Mouse (Mus musculus) left cerebral cortex, postnatal 14 days (tissue): Measurements from ENCODE around the gene Klhl28. TPM values are rescaled to one million over a fixed set of nuclear protein-coding genes. Genes with fewer than 3 reads are reported as not detected.
A peak's percentile ranks its signal among the peaks of the same experiment; 100 is the strongest.

Source experiments
- DNase-seq, 2 experiments: peaks; one replicate each; pipeline ENCODE4 v3.0.0; 2021 to 2022; ENCODE audit warnings: low spot score in 2 of 2, mixed read lengths in 1 of 2
- intact Hi-C: fragments of 180-260 bp; cut with DNase I; formaldehyde crosslinking; loops from one replicate; pipeline ENCODE4 v1.15.1; 2025
- long read RNA-seq, 2 experiments: library from polyadenylated mRNA; stranded (forward); transcript quantifications; one replicate each; pipeline ENCODE4 v2.0.0; 2021
- total RNA-seq, 2 experiments: library from RNA; stranded (reverse); gene quantifications; 2 replicates each; pipeline ENCODE4 v1.2.3; 2021

Gene Klhl28
- 10 to 100 TPM; 22.4 to 23.1 TPM for total RNA-seq
- long read RNA-seq, experiment 1, full-length matches to known transcripts, result 2 of 2 reads
- long read RNA-seq, experiment 1, partial matches to known transcripts, result 0 of 2 reads
- long read RNA-seq, experiment 1, other reads (novel, unspliced or antisense), result 0 of 2 reads
- long read RNA-seq, experiment 2, full-length matches to known transcripts, result 4 of 4 reads
- long read RNA-seq, experiment 2, partial matches to known transcripts, result 0 of 4 reads
- long read RNA-seq, experiment 2, other reads (novel, unspliced or antisense), result 0 of 4 reads

- intact Hi-C loops, result no loop called here
Measured at GRCm38 (mm10) chr12:64965124-64966026, at the start of gene Klhl28, which contains the start of gene Togaram1. Klhl28 (minus strand) TSS chr12:64965534. Togaram1 (plus strand) TSS chr12:64965804.

GRCm38 (mm10) chr12:65007725-65008124 is 42.4 kb upstream of the Klhl28 start:
- no peak for DNase-seq
- intact Hi-C loops, result no loop called here

More at GRCm38 (mm10) chr12:64965124-64966026, at the start of gene Klhl28, which contains the start of gene Togaram1:
- peak; percentile 100 for DNase-seq

- intact Hi-C loops, result no loop called here
Measured at GRCm38 (mm10) chr12:64977518-64977917, 12.2 kb upstream of the Klhl28 start.

GRCm38 (mm10) chr12:64976191-64976590 is 10.9 kb upstream of the Klhl28 start:
- intact Hi-C loops, result no loop called here
- no peak for DNase-seq

More at GRCm38 (mm10) chr12:64977518-64977917, 12.2 kb upstream of the Klhl28 start:
- no peak for DNase-seq

GRCm38 (mm10) chr12:64975558-64975957 is 10.2 kb upstream of the Klhl28 start:
- DNase-seq, result no peak
- intact Hi-C loops, result no loop called here

- DNase-seq, result no peak
- intact Hi-C loops, result no loop called here
Measured at GRCm38 (mm10) chr12:64972063-64972462, 6.7 kb upstream of the Klhl28 start.

- no peak for DNase-seq
- intact Hi-C loops, result no loop called here
Measured at GRCm38 (mm10) chr12:64971399-64971798, 6.1 kb upstream of the Klhl28 start.

- no peak for DNase-seq
- intact Hi-C loops, result no loop called here
Measured at GRCm38 (mm10) chr12:64968067-64968466, 2.7 kb upstream of the Klhl28 start.

- DNase-seq, result no peak
- intact Hi-C loops, result no loop called here
Measured at GRCm38 (mm10) chr12:64967470-64967869, 2.1 kb upstream of the Klhl28 start.

- no peak for DNase-seq
- intact Hi-C loops, result no loop called here
Measured at GRCm38 (mm10) chr12:64966652-64967435, 1.5 kb upstream of the Klhl28 start.

- intact Hi-C loops, result no loop called here
- DNase-seq, result peak; percentile 57 to 58
Measured at GRCm38 (mm10) chr12:64966101-64966631, 832 bp upstream of the Klhl28 start.

GRCm38 (mm10) chr12:64964560-64964959 is 774 bp downstream of the Klhl28 start:
- no peak for DNase-seq

GRCm38 (mm10) chr12:64937493-64937892 is 27.8 kb downstream of the Klhl28 start:
- no peak for DNase-seq
- intact Hi-C loops, result no loop called here

More at GRCm38 (mm10) chr12:64964560-64964959, 774 bp downstream of the Klhl28 start:
- intact Hi-C loops, result no loop called here

GRCm38 (mm10) chr12:64917578-64918471 is 47.5 kb downstream of the Klhl28 start, which contains the start of gene Gm527:
Gm527 (plus strand) TSS chr12:64917906.
- intact Hi-C loops, result no loop called here
- DNase-seq, result peak; percentile 94 to 96

- intact Hi-C loops, result no loop called here
- DNase-seq, result no peak
Measured at GRCm38 (mm10) chr12:64916735-64917134, 48.6 kb downstream of the Klhl28 start.

GRCm38 (mm10) chr12:64912996-64913395 is 52.3 kb downstream of the Klhl28 start:
- intact Hi-C loops, result no loop called here

GRCm38 (mm10) chr12:64903186-64903585 is 62.1 kb downstream of the Klhl28 start:
- no peak for DNase-seq
- intact Hi-C loops, result no loop called here

More at GRCm38 (mm10) chr12:64912996-64913395, 52.3 kb downstream of the Klhl28 start:
- DNase-seq, result no peak

- peak; percentile 11 to 47 for DNase-seq
- intact Hi-C loops, result no loop called here
Measured at GRCm38 (mm10) chr12:64902506-64902905, 62.8 kb downstream of the Klhl28 start.
